Mouse (Mus musculus): ENCODE results near the gene Casz1.

DNA sequence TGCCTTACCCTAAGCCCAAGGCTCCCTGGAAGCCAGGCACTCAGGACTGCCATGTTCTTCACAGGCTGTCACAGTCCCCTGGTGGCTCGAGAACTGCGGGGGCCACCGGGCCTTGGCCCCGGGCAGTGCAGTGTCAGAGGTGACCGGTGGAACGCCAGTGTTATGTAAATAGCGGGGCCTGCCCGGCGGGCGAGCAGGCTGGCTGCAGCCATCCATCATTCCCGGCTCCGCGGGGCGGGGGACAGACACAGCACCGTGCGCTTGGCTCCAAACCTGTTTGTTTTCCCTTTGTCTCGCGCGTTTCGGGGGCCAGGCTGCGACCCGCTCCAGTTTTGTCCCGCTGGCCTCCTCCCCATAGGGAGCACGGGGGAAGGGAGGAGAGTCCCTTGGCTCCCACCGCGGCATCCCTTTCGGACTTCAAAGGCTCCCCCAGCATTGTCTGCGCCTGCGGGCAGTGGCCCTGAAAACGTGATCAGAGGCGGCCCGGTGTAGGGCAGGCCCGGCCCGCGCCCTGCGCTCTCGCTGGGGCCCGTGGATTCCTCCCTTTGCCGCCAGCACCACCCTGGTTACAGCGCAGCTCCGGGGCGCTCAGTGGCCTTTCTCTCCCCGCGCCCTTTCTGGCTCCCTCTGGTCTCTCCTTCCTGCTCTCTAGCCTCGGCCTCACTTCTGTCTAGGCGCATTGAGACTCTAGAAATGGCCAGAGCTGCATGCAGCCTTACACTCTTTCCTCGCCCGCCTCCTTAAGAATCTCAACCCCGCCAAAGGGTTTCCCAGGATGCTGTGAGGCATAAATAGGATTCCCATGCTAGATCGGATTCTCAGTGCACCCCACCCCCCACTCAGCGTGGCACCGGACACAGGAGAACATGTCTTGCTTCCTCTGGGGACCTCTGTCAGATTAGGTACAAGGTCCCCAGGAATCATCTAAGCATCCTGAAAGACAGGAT is 86.9 kb downstream of the Casz1 start:
- TF ChIP-seq CTCF (conservative IDR thresholded peaks at IDR 0.05; ENCODE audit: low read length) = no peak
- no peak for TF ChIP-seq NANOG (IDR thresholded peaks at IDR 0.05; ENCODE audit: borderline replicate concordance, low read length)
- 0 out of 2 replicates have a peak, but pooled peaks have one; percentile 19 for TF ChIP-seq POU5F1 (IDR thresholded peaks at IDR 0.05; ENCODE audit: borderline replicate concordance, low read length)

Measured in E14TG2a.4 (cell line).